Mouse (Mus musculus) heart, embryonic 14.5 days (tissue): ENCODE data around the gene Zbtb1. TPM values are rescaled to one million over a fixed set of nuclear protein-coding genes. Genes with fewer than 3 reads are reported as not detected.

Experiments
- ATAC-seq: fragments of 200-750 bp; cut with Nextera tagmentation; 2 replicates; pipeline ENCODE4 v1.8.0; 2017; ENCODE audit warnings: low read depth, moderate TSS enrichment; ENCODE audit not compliant: insufficient number of reproducible peaks, insufficient read depth, low FRiP score
- H3K27ac ChIP-seq, 2 experiments: fragments of 200-500 bp in 1 of 2; fragments of 300-500 bp in 1 of 2; sonication (generic) in 1 of 2; replicated peaks in 1 of 2; 2 replicates each; pipeline ENCODE4 v1.5.1; 2012 to 2014; ENCODE audit warnings: low read depth in 2 of 2, low read length in 2 of 2, control low read depth in 1 of 2, mild to moderate bottlenecking in 1 of 2, mixed read lengths in 1 of 2; ENCODE audit not compliant: control insufficient read depth in 1 of 2, insufficient read depth in 1 of 2
- H3K27me3 ChIP-seq: fragments of 300-500 bp; sonication (generic); 2 replicates; pipeline ENCODE4 v1.6.1; 2014; ENCODE audit warnings: mild to moderate bottlenecking, low read length, control low read depth; ENCODE audit not compliant: control insufficient read depth, insufficient read depth
- H3K36me3 ChIP-seq: fragments of 300-500 bp; sonication (generic); 2 replicates; pipeline ENCODE4 v1.6.1; 2014; ENCODE audit warnings: mild to moderate bottlenecking, control low read depth, low read length, mixed read lengths; ENCODE audit not compliant: control insufficient read depth, insufficient read depth
- H3K4me1 ChIP-seq, 2 experiments: fragments of 200-500 bp in 1 of 2; fragments of 300-500 bp in 1 of 2; sonication (generic) in 1 of 2; 2 replicates each; pipeline ENCODE4 v1.6.1; 2012 to 2014; ENCODE audit warnings: low read length in 2 of 2, control low read depth in 1 of 2, mixed read lengths in 1 of 2; ENCODE audit not compliant: control insufficient read depth in 2 of 2, insufficient read depth in 2 of 2
- H3K4me2 ChIP-seq: fragments of 300-500 bp; sonication (generic); 2 replicates; pipeline ENCODE4 v1.6.1; 2014; ENCODE audit warnings: mild to moderate bottlenecking, low read length
- H3K4me3 ChIP-seq, 2 experiments: fragments of 200-500 bp in 1 of 2; fragments of 300-500 bp in 1 of 2; sonication (generic) in 1 of 2; 2 replicates each; pipeline ENCODE4 v1.5.1; 2012 to 2014; ENCODE audit warnings: low read length in 2 of 2, mild to moderate bottlenecking in 2 of 2, control low read depth in 1 of 2, low read depth in 1 of 2, moderate library complexity in 1 of 2; ENCODE audit not compliant: control insufficient read depth in 1 of 2, insufficient read depth in 1 of 2
- H3K9ac ChIP-seq: fragments of 300-500 bp; sonication (generic); 2 replicates; pipeline ENCODE4 v1.6.1; 2014; ENCODE audit warnings: mild to moderate bottlenecking, low read length
- H3K9me3 ChIP-seq: fragments of 300-500 bp; sonication (generic); 2 replicates; pipeline ENCODE4 v1.6.1; 2016; ENCODE audit warnings: low read length, control low read depth; ENCODE audit not compliant: control insufficient read depth
- WGBS: fragments of 180-500 bp; shearing (Covaris S2); extraction: QIAGEN DNeasy Blood & Tissue Kit; methylation state at CpG from one replicate; pipeline ENCODE4 v1.1.7; 2014; 5-methylcytosine and 5-hydroxymethylcytosine counted together
- polyA plus RNA-seq: library from polyadenylated mRNA; unstranded; fragments of >200 nt; fragmentation: Nextera tagmentation; extraction: Ambion mirVana; gene quantifications from 2 replicates; pipeline ENCODE4 v1.2.1, GENCODE M21; 2014

The Zbtb1 gene
- polyA plus RNA-seq, 1 experiment from 2014 or later, result 8.8 TPM

- peak overlapping the region; percentile 99 for H3K9ac ChIP-seq
- peaks cover 16 to 58% of the 10 kb centered on the region in 2 experiments for H3K4me1 ChIP-seq
- peak overlapping the region; percentile 90 to 96; a peak in 3 of 4 replicates for H3K4me3 ChIP-seq
- ATAC-seq, result no peak
- no peaks in the 10 kb centered on the region for H3K9me3 ChIP-seq
- H3K27me3 ChIP-seq, result no peaks in the 10 kb centered on the region
- peak overlapping the region in 1 of 2 experiments; percentile 100; a peak in 2 of 4 replicates for H3K27ac ChIP-seq
- no peaks in the 10 kb centered on the region for H3K36me3 ChIP-seq
- WGBS, result 21% methylated on average over 7 of the region's 7 CpGs
- H3K4me2 ChIP-seq, result peak overlapping the region; percentile 96
Measured at GRCm38 (mm10) chr12:76372046-76372445, 2.0 kb downstream of the Zbtb1 start.

DNA sequence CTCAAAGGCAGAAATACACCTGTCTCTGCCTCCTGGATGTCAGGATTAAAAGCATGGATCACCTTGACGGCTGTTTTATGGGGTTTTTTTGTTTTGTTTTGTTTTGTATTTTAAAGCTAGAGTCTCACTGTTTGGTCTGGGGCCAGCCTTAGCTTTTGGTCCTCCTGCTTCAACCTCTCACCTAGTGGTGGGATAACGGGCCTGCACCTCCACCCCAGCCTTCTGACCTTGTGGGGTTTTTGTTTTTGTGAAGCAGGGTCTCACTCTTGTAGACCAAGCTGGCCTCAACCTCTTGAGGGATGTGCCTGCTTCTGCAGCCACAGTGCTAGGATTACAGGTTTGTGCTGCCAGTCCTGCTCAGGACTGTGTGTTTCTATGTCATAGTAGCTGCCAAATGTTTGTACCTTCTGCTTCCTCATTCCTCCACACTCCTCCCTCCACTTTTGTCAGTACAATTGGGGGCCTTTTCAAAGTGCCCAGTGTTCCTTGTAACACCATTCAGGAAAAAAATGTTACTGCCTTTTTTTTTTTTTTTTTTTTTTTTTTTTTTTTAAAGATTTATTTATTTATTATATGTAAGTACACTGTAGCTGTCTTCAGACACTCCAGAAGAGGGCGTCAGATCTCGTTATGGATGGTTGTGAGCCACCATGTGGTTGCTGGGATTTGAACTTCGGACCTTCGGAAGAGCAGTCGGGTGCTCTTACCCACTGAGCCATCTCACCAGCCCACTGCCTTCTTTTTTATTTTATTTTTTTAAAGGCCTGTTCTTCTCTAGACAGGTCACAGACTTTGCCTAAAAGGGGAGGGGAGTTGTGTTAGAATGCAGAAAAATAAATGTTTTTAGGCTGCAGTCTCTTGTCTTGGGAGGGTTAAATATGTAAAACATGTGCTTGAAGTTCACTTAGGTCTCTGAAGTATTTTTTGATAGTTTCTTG, 3.1 kb downstream of the Zbtb1 start:
- WGBS, result 80% methylated on average over 5 of the region's 7 CpGs
- Histone ChIP-seq H3K9me3 (no peaks in the 10 kb centered on the region), H3K27ac (no peak overlapping the region; a peak in 1 of 4 replicates), H3K9ac (no peak overlapping the region), H3K4me3 (no peak overlapping the region), H3K36me3 (no peaks in the 10 kb centered on the region), H3K27me3 (no peaks in the 10 kb centered on the region), H3K4me2 (peak overlapping the region; percentile 96), H3K4me1 (peaks cover 20 to 53% of the 10 kb centered on the region in 2 experiments)
- no peak for ATAC-seq

- Histone ChIP-seq H3K9ac (no peak overlapping the region), H3K27me3 (no peaks in the 10 kb centered on the region), H3K4me2 (no peak overlapping the region), H3K27ac (0 out of 4 replicates have a peak overlapping the region, but pooled peaks of 1 of the 2 experiments have one; percentile 32), H3K4me3 (no peak overlapping the region), H3K36me3 (no peaks in the 10 kb centered on the region), H3K9me3 (no peaks in the 10 kb centered on the region), H3K4me1 (peaks cover 24 to 55% of the 10 kb centered on the region in 2 experiments)
- ATAC-seq, result no peak
- WGBS, result 66% methylated on average over 6 of the region's 6 CpGs
Measured at GRCm38 (mm10) chr12:76373991-76374390, 3.9 kb downstream of the Zbtb1 start.

- Histone ChIP-seq H3K4me2 (no peak overlapping the region), H3K4me3 (no peak overlapping the region), H3K27ac (no peak overlapping the region), H3K4me1 (peaks cover 24 to 59% of the 10 kb centered on the region in 2 experiments), H3K9ac (no peak overlapping the region), H3K9me3 (no peaks in the 10 kb centered on the region), H3K36me3 (no peaks in the 10 kb centered on the region), H3K27me3 (no peaks in the 10 kb centered on the region)
- WGBS, result 70% methylated on average over 4 of the region's 4 CpGs
- no peak for ATAC-seq
Measured at GRCm38 (mm10) chr12:76374911-76375310, 4.8 kb downstream of the Zbtb1 start.

- no peak for ATAC-seq
- Histone ChIP-seq H3K36me3 (no peaks in the 10 kb centered on the region), H3K4me3 (no peak overlapping the region), H3K9ac (peak overlapping the region; percentile 4; the same call in 1 of the 2 replicates), H3K4me1 (peaks cover 26 to 63% of the 10 kb centered on the region in 2 experiments), H3K27me3 (no peaks in the 10 kb centered on the region), H3K4me2 (no peak overlapping the region), H3K9me3 (no peaks in the 10 kb centered on the region), H3K27ac (peak overlapping the region; percentile 22 to 31; a peak in 1 of 4 replicates)
- 26% methylated on average over 3 of the region's 3 CpGs for WGBS
Measured at GRCm38 (mm10) chr12:76375506-76375905, 5.4 kb downstream of the Zbtb1 start.

- Histone ChIP-seq H3K9me3 (no peaks in the 10 kb centered on the region), H3K4me2 (no peak overlapping the region), H3K27ac (peak overlapping the region in 1 of 2 experiments; percentile 45; a peak in 1 of 4 replicates), H3K27me3 (no peaks in the 10 kb centered on the region), H3K4me1 (peaks cover 26 to 62% of the 10 kb centered on the region in 2 experiments), H3K4me3 (no peak overlapping the region), H3K36me3 (no peaks in the 10 kb centered on the region), H3K9ac (no peak overlapping the region)
- ATAC-seq, result no peak
- 46% methylated on average over 7 of the region's 7 CpGs for WGBS
Measured at GRCm38 (mm10) chr12:76376649-76377048, 6.6 kb downstream of the Zbtb1 start.

DNA sequence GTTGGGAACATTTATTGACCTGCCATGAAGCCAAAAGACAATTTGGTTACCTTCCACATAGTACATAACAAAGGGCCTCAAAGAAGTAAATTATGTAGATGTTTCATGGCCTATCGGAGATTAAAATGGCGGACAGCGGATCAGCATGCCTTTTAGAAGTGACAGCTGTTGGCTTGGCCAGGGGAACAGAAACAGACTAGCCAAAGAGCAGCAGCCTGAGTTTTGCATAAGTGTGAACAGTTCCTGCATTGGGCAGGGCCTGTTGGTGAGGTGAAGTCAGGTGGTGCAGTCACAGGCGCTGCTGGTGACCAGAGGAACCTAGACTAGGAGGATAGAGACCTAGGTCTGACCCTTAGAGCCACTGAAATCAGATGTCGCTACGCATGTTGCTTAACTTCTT, 7.0 kb downstream of the Zbtb1 start:
- no peaks in the 10 kb centered on the region for H3K9me3 ChIP-seq
- H3K4me3 ChIP-seq, result no peak overlapping the region
- no peaks in the 10 kb centered on the region for H3K27me3 ChIP-seq
- H3K36me3 ChIP-seq, result no peaks in the 10 kb centered on the region
- WGBS, result 91% methylated on average over 6 of the region's 6 CpGs
- H3K4me2 ChIP-seq, result no peak overlapping the region
- H3K9ac ChIP-seq, result no peak overlapping the region
- peak overlapping the region in 1 of 2 experiments; percentile 45; a peak in 1 of 4 replicates for H3K27ac ChIP-seq
- no peak for ATAC-seq
- peaks cover 25 to 58% of the 10 kb centered on the region in 2 experiments for H3K4me1 ChIP-seq
